Mouse (Mus musculus): ENCODE data around the gene Smndc1. TPM values are rescaled to one million over a fixed set of nuclear protein-coding genes. Genes with fewer than 3 reads are reported as not detected.

Gene Smndc1
- polyA plus RNA-seq, 1 experiment from 2014 or later = 34.6 TPM

Other genes with a start within 250 kb of the Smndc1 start
- 41.8 and 57.5 TPM in 2 replicates for gene Mxi1, start 80.1 kb downstream of the Smndc1 start, polyA plus RNA-seq (2014; fragmentation: Nextera tagmentation; extraction: Ambion mirVana)
- 8.7 TPM in 1 of 2 replicates, not detected in the other for gene Gm10197, start 18.8 kb downstream of the Smndc1 start, polyA plus RNA-seq (2014; fragmentation: Nextera tagmentation; extraction: Ambion mirVana)
- 2.4 and 2.7 TPM in 2 replicates for gene Dusp5, start 138.5 kb upstream of the Smndc1 start, polyA plus RNA-seq (2014; fragmentation: Nextera tagmentation; extraction: Ambion mirVana)
- 203 and 206 TPM in 2 replicates for gene Nutf2-ps1, start 198.5 kb upstream of the Smndc1 start, polyA plus RNA-seq (2014; fragmentation: Nextera tagmentation; extraction: Ambion mirVana)
- gene Smc3, start 209.8 kb upstream of the Smndc1 start, polyA plus RNA-seq (2014; fragmentation: Nextera tagmentation; extraction: Ambion mirVana) = 57.0 and 60.6 TPM in 2 replicates